Mouse (Mus musculus): ENCODE data around the gene Apbb2.

Apbb2 gene

DNA sequence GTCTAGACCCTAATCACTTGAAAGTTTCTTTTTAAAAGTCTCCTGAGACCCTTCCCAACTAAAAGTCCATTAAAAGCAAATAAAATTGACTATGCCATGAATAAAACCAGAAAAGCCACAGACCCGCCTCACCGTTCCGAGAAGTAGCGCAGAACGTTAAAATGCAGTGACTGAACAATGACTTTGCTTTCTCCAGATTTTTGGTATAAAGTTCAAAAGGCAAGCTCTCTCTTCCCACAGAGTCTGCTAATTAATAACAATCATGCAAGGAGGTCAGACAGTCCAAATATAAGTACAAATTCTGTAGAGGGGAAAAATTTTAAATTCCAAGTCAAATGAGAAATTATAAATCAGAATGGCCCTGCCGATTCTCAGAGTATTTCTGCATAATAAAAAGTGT, 103.9 kb downstream of the Apbb2 start:
- no peak for DNase-seq

DNA sequence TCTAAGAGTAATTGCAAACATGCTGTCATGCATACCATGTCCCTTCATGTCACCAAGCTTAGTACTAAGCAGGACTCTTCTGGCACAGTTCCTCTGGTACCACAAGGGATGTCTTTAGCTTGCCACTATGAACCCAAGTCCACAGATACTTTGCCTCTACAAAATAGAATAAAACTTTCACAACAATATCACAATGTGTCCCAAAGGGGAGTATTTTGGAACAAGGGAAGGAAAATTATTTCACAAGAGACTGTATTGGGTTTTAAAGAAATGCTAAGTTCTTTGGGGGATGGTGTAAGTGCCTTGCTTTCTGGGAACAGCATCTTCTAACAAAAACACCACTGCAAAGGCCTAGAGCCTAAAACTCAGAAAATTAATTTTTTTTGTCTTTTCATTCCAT, 105.2 kb downstream of the Apbb2 start:
- DNase-seq: no peak

DNA sequence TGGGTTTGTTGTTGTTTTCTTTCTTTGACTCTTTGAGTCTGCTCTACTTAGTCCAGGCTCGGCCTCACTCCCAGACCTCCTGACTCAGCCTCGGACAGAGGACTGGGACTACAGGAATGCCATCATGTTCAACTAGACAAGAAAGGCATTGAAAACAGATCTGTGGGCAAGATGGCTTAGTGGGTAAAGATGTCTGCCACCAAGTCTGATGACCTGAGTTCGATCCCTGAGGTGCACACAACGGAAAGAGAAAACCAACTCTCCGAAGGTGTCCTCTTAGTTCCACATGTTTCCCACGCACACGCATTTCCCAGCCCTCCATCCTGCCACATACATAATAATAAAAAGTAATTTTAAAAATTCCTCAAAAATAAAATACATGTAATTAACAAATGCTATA, 106.1 kb downstream of the Apbb2 start:
- DNase-seq: no peak

- DNase-seq: no peak
Measured at GRCm38 (mm10) chr5:66510716-66511115, 107.9 kb downstream of the Apbb2 start.

DNA sequence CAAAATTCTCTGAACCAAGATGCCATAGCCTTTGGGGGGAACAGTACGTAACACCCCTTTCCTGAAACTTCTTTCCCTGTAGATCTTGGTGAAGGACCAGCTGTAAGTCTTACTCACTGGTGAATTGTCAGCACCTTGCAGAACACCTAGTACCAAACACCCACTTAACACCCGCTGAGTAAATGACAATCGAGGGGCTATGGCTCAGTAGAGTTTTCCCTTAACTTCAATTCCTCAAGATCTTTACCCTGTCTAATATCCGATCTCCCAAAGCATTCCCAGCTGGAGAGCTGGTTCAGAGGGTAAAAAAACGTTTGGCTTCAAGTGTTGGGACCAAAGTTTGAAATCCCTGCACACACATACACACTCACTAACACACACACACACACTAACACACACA, 109.4 kb downstream of the Apbb2 start:
- no peak for DNase-seq

DNA sequence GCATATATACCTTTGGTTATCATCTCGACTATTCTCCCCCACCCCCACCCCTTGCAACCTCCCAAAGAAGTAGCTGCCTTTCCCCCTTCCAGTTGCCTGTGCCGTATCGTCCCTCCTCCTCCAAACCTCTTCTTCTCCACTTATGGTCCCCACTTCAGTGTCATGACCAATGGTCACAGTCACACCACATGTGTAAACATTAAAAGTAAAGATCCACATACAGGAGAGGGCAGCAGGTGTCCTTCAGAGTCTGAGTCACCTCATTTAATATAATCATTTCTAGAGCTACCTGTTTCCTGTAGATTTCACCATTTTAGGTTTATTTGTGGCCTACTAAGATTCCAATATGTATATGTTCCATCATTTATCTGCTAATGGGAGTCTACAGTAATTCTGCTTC, 113.0 kb downstream of the Apbb2 start:
- DNase-seq: no peak

GRCm38 (mm10) chr5:66505071-66505470, 113.5 kb downstream of the Apbb2 start:
- DNase-seq: peak; percentile 37

DNA sequence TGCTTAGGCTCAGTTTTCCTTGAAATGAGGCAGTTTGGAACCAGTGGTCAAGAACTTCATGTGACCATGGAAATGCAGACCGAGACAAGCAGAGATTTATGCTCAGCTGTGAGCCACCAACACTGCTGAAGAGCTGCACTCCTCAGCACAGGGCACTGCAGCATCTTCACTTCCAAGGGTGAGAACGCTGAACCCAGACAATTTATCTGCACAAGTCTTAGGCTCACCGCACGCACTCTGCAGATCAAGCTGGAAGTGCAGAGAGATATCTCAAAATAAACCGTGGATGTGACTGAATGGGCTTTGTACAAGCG, 114.2 kb downstream of the Apbb2 start:
- DNase-seq: no peak

DNA sequence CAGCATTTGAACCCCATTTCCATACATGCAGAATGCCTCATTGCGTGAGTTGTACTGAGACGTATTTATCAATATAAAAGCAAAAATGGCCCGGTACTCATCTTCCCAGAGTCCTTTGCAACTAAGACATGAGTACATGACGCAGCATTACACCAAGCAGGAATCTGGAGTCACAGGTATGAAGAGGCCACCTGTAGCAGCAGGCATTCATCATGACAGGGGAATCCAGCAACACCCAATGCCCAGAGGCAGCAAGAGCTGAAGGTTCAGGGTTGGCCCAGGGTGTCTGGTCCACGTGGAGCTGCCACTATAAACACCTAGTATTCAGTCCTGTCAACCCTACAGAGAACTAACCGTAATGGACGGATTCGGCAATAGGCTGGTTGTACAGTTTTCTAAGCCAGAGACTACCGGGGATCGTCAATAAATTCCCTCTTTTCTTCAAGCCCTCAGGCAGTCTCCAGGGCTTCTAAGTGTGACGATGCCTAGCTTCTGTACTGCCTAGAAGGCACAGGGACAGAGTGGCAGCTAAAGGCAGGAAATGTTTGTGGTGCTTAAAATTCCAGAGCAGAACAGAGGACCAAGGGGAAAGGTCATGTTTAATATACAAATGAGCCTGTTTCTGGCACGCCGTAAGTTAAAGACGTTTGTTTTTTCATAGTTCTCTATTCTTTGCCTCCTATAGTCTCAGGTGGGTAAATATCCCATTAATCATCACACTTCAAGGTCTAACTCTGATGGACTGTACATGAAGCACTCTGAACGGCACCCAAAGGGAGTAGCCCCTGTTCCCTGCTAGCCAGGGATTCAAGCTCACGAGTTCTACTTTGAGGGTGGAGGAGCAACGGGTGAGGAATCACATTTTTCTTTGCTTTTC, 114.8 kb downstream of the Apbb2 start:
- DNase-seq: no peak

- DNase-seq: no peak
Measured at GRCm38 (mm10) chr5:66503033-66503432, 115.6 kb downstream of the Apbb2 start.

DNA sequence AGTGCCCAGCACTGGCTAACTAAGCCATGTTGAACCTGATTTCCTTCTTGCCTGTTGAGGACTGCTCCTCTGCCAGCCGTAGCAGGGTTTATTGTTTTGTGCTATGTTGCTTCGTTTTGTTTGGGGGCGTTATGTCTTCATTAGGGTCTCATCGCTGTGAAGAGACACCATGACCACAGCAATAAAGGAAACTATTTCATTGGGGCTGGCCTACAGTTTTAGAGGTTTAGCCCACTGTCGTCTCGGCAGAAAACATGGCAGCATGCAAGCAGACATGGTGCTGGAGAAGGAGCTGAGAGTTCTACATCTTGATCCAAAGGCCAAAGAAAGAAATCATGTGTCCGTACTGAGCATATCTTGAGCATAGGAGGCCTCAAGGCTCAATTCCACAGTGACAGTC, 119.0 kb downstream of the Apbb2 start:
- no peak for DNase-seq

- no peak for DNase-seq
Measured at GRCm38 (mm10) chr5:66498140-66498539, 120.4 kb downstream of the Apbb2 start.

DNA sequence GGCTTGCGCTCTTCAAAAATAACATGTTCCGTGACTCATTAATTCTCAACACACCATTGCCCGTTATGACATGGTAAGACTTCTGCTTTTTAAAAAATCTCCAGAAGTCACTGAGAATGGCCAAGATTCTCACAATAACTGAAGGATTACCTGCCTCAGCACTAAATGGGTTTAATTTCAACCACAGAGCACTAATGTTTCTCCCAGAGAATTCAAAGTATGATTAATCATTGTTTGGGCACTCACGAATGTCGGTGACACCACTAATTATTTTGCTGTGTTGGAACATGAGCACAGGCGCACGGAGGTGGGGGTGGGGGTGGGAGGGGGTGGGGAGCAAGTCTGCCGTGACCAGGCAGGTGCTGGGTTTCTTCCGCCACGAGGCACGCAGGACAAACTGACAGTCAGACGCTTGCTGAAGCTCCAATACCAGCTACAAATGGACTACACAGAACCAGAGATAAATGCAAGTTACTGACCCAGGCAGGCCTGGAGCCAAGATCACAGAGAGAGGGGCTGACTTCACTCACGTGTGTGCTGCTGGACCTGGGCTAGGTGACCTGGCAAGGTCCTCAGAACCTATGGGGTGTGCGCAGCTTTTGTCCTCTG, 121.0 kb downstream of the Apbb2 start:
- no peak for DNase-seq

GRCm38 (mm10) chr5:66496881-66497360, 121.7 kb downstream of the Apbb2 start:
- DNase-seq: no peak

- no peak for DNase-seq
Measured at GRCm38 (mm10) chr5:66494651-66495050, 123.9 kb downstream of the Apbb2 start.

DNA sequence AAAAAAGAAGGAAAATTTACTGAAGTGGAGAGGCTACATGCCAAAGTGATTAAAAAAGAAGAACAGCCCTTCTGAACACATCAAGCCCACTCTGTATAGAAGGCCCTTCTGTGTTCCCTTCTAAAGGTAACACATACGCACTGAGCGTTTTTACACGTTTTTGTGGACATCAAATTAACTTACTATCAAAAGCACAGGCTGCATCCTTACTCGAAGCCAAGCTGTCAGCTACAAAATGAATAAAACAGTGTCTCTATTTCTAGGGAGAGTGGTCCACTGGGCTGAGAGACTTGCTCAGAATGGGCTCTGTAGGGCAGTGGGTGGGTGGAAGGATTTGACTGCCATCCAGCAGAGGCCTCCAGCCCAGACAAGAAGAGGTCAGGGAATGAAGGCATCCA, 126.0 kb downstream of the Apbb2 start:
- no peak for DNase-seq

GRCm38 (mm10) chr5:66491907-66492562, 126.5 kb downstream of the Apbb2 start:
- no peak for DNase-seq

GRCm38 (mm10) chr5:66486028-66486427, 132.6 kb downstream of the Apbb2 start:
- no peak for DNase-seq

DNA sequence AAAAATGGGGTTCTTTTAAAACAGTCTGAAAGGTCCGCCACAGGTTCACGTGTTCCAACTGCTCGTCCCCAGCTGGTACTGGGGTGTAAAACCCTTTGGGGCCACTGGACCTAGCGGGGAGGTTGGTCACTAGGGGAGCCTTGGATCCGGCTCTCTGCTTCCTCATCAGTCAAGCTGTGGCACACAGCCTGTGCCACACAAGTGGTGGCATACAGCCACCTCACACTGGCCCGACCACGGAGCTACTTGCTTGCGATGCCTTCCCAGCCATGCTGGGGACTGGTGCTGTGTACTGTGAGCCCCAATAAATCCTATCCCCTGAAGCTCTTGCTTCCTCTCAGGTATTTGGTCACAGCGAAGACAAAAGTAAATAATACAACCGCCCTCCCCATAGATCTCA, 142.3 kb downstream of the Apbb2 start:
- no peak for DNase-seq

DNA sequence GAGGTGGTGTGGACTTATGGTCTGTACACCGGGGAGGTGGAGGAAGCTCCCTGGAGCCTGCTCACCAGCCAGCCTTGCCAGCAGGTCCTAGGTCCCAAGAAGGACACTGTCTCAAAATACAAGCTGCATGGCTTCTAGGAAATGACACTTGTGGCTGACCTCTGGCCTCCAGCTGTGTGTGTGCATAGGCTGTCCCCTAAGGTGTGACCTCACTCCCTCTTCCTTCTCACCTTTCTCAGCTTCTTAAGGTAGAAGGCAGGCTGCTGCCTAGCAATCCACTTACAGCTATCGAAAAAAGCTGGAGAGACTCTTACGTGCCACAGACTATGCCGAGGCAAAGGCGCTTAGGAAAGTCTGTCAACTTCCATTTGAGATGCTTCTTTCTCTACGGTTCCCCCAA, 142.8 kb downstream of the Apbb2 start:
- DNase-seq: no peak

GRCm38 (mm10) chr5:66474153-66474552, 144.4 kb downstream of the Apbb2 start:
- DNase-seq: no peak

- peak; percentile 52 for DNase-seq
Measured at GRCm38 (mm10) chr5:66473599-66473998, 145.0 kb downstream of the Apbb2 start.

DNA sequence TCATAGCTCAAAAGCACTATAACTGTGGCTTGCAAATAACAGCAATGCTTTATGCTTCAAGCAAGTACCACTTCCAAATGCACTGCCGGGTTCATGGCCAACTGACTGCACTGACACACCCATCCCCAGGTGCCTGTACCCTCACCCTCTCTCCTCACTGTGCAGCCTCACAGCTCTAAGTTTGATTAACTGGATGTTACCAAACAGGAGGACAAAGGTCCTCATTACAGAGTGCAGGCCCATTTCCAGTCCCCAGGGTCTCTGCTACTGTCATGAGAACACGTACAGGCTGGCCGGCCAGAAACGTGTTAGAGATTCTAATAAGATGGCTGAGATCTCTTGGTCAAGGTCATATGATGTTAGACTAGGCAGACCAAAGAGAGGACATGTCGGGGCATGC, 147.7 kb downstream of the Apbb2 start:
- no peak for DNase-seq

DNA sequence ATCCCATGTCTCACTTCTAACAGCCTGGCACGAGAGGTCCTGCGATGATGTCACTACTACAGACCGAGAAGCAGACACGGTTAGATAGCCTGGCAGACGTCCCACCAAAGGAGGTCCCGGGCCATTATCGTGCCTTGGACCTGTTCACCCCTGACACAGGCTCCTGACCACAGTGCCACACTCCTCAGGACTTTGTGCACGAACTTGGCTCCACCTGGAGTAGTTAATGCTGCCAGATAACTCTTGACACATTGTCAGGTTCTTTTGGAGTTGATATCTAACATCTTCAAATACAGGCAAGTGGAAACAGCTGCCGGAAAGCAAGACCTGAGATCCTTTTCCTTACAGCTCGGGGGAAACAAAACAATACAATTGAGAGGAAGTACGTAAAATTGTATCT, 148.9 kb downstream of the Apbb2 start:
- no peak for DNase-seq

Measured in retina, postnatal 1 day (tissue).